Mouse (Mus musculus): ENCODE data around the gene Npat.
A peak's percentile ranks its signal among the peaks of the same experiment; 100 is the strongest.

Gene Npat

DNA sequence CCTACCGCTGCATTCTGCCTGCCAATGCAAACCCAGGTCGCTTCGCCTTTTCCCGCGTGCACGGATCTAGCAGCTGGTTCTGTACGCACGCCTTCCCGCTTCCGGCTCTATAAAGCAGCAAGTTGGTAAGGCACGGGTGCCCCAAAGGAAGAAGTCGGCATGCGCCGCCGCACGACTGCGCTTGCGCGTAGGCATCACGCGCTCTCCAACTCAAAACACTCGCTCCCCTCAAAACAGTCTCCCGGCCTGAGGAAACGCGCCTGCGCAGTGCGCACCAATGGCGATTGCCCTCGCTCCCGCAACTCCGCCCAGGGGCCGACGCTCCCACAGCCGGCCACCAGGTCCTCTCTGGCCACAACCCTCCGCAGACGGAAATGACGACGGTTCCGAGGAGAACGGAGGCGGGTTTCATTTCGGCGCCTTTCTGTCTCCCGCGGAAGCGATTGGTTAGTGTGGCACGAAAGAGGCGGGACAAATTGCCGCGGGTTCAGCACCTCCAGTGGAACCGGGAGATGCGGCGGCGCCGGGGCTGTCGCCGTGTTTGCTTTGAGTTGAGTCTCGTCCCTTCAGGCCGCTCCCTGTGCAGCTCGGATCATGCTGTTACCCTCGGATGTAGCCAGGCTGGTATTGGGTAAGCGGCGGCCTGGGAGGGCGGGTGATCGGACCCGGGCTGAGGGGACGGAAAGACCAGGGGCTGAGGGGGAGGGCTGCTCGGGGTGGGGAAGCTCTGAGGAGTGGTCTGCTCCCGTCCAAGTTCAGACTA is at the start of gene Npat, which contains the start of gene Atm:
Npat (plus strand) TSS at position 490 of the 763 bp plus-strand sequence.
Atm (minus strand) TSS at position 183 of the 763 bp plus-strand sequence.
- DNase-seq (ENCODE audit: low read depth, low spot score): peak; percentile 99

DNA sequence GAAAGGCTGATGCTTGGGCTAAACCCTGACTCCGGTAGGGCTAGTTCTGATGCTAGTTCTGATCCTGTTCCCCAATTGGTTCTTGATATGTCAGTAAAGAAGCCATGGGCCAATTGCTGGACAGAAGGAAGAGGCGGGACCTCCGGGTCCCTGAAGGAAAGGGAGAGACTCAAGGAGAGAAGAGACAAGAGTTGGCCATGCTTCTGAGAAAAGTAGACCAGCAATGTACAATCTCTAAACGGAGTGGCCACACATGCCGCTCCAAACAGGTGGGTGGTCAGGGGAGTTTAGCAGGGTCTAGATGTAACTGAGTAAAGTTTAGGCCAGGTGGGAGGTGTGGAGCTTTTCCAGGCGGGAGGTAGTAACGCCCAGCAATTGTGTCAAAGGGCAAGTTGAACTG is 28.8 kb upstream of the Npat start:
- peak; percentile 93 for DNase-seq (ENCODE audit: low read depth, low spot score)

DNA sequence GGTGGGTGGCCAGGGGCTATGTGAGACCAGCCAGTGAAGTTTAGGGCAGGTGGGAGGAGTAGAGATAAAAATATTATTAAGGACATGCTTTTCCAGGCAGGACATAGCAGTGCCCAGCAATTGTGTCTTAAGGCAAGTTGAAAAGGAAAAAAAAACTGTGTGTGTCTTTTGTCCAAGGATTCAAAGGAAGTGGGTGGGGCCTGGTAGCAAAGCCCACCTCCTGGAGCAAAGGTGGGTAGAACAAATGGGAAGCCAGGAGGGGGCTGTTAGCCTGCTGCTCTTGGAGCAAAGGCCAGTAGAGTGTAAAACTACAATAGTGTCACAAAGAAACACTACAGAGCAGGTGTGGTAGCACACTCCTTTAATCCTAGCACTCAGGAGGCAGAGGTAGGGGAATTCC is 22.8 kb upstream of the Npat start:
- DNase-seq (ENCODE audit: low read depth, low spot score): peak; percentile 72

DNA sequence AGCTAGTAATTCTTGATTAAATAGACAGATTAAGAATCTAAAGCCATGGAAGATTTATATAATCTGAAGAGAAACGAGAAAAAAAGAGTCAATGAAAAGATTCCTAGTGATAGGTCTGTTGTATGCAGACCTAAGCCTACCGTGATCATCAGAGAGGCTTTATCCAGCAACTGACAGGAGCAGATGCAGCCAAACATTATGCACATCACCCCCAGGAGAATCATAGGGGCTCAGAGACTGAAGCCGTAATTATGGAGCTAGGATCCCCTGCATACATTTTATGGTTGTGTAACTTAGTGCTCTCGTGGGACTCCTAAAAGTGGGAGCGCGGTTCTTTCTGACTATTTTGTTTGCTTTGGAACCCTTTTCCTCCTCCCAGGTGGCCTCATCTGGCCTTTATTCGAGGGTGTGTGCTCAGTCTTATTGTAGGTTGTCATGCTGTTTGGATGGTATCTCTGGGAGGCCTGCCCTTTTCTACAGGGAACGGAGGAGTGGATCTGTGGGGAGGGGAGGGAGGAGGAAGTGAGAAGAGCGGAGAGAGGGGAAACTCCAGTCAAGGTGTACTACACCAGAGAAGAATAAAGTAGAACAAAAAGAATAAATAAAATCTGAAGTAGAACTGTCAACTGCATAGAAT is 19.4 kb upstream of the Npat start:
- DNase-seq (ENCODE audit: low read depth, low spot score): peak; percentile 9

DNA sequence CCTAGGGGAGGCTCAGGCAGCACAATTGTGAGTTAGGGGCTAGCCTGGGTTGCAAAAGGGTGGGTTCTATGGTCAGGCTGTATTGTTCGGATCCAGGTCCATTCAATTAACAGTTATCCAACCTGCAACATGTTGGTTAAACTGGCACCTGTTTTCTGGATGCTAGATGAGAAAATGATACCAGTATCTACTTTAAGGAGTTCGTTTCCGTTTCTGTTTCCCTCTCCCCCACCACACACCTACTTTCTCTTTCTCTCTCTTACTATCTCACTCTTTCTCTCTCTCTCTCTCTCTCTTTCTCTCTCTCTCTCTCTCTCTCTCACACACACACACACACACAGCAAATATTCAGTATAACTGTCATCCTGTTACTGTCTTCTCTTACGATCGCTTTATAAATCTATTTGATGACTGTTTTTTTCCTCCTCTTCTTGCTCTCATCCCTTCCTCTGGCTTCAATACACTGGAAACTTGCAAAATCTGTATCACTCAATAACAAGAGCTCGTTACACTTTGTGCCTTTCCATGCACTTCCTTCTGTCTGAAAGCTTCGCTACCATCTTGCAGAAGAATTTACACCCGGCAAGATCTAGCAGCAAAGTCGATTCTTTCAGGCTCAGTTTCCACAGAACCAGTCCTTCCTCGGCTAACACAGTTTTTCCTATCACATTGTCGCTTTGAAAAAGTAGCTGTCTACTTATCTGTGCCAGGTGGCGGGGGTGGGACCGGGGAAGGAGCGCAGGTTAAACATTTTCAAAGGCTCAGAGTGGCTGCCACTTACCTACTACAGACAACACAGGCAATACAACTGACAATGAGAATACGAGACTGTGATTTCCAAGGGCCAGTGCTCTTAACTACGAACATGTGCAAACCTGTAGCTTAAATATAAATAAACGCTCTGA is 1.2 kb upstream of the Npat start:
- peak; percentile 19 for DNase-seq (ENCODE audit: low read depth, low spot score)

DNA sequence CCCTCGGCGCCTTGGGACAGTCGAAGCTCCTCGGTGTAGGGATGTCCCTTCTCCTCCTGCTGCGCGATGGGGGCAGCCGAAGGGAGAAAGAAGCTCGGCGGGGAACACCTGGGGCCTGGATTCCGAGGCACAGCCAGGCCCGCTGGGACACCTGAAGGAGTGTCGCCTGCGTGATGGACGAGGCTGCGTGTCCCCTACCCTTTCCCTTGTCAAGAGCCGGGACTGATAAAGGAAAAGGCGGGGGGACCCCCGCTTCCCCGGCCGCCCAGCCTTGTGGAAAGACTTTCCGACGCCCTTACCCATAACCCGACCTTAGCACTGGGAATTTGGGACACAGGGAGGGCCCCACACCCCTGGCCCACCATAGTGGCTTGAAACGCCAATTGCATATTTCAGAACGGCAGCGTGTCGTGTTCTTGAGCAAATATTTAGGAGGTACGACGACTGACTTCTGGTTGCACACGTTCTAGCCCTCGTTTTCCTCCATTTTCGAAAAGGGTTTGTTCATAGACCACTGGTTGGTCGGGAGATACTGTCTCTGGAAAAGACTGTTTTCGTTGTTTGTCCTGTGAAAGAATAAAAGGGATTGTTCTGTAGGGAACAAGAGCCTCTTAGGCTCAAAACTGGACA is 604 bp downstream of the Npat start:
- DNase-seq (ENCODE audit: low read depth, low spot score): peak; percentile 49

DNA sequence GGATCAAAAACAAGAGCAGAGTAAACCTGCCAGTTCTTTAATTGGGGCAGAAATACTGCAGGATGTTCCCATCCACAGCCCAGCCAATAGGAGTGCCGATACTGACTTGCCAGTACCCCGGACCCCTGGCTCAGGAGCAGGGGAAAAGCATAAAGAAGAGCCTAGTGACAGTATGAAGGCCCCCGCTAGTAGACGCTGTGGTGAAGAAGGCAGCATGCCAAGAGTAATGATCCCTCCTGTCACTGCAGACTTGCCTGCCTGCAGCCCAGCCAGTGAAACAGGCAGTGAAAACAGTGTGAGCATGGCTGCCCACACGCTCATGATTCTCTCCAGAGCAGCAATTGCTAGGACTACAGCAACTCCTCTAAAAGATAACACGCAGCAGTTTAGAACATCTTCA is 33.8 kb downstream of the Npat start:
- DNase-seq (ENCODE audit: low read depth, low spot score): peak; percentile 78

DNA sequence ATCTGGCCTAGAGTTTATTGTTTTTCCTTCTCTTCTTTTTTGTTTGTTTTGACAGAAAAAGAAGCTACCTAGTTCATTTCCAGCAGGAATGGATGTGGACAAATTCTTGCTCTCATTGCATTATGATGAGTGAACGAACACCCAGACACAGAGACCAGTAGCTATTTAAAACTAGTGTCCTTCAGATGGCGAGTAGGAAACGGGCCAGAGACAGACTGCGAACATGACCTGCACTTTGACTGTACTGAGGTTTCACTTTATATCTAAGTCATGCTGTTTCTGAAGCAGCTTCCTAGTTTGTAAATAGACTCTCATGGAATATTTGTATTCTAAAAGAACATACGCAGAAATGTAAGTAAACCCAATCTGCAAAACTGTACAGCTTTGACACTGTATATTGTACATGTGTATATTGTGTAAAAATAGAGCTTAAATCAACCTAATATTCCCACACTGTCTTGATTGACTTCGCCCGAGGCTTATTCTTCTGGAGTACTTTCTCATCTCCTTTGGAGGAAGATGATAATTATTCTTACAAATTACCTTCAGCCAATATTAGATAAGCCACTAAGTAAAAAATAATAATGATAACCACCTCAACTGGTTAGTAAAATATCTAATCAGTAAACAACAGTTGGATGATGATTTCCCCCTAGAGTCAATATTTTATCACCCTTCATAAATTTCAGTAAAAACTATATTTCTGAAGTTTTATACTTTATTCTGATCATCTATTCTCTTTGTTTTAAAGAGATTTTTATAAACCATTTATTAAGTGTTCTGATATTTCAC is 35.9 kb downstream of the Npat start:
- DNase-seq (ENCODE audit: low read depth, low spot score): no peak

DNA sequence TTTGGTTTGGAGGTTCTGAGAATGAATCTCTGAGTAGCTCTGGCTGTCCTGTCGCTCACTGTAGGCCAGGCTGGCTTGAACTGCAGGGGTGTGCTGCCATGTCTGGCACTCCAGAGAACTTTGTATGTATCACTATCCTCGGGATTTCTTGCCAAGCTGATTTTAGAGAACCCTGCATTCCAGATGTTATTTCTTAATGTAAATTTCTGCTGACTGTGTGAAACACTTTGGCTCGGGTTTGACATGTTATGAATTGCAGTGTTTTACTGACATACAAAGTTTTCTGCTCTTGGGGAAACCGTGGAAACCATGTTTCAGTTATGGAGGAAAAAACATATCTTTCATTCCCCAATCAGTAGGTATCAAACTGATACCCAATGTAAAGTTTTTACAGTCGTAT is 38.9 kb downstream of the Npat start:
- DNase-seq (ENCODE audit: low read depth, low spot score): no peak

DNA sequence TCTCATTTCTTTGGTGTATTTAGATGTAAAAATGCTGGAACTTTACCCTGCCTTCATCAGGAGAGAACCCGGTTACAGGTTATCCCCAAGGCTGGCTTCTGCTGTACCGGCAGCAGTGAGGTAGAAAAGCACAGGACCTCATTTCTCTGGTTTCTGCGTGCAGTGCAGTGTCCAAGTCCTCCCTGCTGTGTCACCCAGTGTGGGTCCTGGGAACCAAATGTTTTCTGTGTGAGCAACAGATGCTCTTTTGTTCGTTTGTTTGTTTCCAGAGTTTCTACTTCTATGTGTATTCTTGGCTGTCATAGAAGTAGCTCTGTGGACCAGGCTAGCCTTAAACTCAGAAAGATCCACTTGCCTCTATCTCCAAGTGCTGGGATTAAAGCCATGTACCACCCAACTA is 45.0 kb downstream of the Npat start:
- peak; percentile 21 for DNase-seq (ENCODE audit: low read depth, low spot score)

DNA sequence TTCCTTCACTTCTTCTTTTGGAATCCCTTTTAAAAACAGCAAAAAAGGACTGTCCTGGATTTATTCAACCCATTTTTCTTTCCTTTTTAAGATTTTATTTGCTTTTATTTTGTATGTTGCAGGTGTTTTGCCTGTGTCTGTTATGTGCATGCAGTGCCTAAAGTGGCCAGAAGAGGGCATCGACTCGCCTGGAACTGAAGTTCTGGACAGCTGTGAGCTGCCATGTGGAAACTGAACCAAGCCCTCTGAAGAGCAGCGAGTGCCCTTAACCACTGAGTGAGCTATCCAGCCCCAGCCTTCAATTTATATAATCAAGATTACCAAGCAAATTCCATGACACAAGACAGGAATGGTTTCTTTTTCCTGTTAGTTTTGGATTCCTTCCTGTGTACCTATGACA is 57.9 kb downstream of the Npat start:
- DNase-seq (ENCODE audit: low read depth, low spot score): peak; percentile 80

DNA sequence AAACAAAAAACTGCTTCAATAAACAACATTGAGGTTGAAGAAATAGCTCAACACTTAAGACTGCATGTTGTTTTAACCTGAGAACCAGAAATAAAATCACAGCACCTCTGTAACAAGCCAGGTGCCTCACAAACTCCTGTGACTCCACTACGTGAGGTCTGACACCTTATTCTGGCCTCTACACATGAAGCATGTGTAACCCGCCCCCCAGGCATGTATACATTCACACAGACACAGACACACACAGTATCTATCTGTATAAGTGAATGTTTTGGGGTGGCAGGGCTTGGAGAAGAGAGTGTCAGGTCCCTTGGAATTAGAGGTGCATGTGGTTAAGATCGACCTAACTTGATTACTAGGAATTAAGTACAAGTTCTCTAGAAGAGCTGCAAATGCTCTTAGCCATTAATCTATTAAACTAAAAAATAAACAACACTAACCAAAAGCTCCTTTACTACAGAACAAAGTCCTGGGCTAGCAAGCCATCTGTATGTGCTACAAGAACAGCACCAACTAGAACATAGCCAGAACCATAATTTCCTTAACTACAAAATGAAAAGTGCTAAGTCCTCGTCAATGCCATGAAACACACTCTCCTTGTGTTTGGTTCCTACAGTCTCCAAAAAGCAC is 60.2 kb downstream of the Npat start:
- no peak for DNase-seq (ENCODE audit: low read depth, low spot score)

DNA sequence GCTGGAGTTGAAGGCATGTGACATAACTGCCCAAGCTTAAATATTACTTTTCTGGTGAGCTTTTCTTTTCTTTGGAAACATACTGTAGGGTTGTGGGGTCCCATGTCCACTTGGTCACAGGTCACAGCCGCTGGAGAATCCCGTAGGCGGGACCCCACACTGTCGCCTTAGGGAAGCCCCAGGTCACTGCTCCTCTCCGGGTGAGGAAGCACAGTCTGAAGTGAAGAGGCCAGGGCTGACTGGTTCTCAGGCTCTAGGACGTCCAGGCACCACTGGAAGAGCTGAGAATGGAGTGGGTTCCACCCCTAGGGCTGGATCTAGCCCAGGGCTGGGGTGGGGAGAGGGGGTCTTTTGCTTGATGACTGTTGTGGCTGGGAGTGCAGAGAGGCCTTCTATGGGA is 61.8 kb downstream of the Npat start:
- DNase-seq (ENCODE audit: low read depth, low spot score): no peak

DNA sequence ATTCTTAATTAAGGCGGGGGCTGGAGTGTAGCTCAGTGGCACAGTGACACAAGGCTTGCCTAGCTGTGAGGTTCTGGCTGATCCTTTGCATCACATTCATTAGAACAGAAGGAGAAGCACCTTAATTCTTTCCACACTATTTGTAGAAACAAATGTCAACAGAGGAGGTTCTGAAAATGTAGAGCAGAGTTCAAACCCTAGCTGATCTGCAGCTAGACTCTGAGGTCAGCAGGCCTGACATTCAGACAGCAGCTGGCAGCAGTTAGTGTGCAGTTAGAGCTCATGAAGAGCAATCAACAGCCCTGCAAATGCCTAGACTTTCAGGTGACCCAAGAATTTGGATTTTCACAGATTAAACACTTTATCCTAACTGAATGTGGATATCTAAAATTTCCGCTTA is 64.7 kb downstream of the Npat start:
- no peak for DNase-seq (ENCODE audit: low read depth, low spot score)

DNA sequence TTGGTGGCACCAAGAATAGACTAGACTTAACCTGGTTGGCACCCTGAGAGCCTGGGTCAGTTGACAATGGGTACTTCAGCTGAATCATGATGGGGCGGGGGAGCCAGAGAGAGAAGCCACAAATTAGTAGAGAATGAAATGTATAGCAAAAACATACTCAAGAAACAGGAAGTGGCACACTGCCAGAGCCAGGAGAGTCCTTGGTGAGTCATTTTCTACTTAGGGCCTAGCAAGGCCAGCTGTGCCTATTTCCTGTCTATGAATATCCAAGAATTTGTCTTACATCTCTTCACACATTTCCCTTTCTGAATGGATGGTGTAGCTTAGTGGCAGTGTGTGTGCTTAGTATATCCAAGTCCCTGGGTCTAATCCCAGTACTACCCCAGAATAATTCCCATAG is 66.5 kb downstream of the Npat start:
- DNase-seq (ENCODE audit: low read depth, low spot score): no peak

DNA sequence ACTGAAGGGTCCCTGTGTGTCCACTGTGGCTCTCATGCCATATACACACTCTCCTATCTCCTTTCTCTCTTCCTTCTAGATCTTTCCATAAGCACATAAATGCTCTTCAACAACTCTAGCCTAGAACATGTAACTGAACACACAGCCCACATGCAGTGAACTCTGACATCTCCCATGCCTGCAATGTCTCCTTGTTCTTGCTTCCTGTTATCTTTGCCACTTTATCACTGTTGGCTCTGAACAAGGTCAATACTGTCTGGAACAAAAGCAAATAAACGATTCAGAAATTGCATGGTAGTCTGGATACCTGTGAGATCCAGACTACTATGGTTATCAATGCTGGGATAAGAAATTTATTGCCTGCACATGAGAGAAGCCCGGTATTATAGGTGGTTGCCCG is 67.0 kb downstream of the Npat start:
- no peak for DNase-seq (ENCODE audit: low read depth, low spot score)

DNA sequence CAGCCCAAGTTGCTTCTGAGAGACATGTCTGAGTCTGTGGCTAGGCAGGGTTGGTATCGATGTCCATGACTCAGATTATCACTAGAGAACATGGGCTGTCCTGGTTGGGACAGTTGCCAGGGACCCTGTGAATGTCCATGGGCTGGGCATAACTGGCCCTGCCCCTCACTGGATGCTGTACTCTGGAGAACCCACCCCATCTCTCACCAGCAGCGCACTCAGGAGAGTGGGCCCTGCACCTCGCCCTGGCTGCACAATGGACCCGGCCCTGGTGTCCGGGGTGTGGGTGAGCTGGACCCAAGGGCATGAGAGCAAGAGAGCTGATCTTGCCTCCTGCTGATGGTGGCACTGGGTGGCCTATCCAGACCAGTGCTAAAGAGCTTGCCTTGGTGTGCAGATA is 68.1 kb downstream of the Npat start:
- DNase-seq (ENCODE audit: low read depth, low spot score): no peak

DNA sequence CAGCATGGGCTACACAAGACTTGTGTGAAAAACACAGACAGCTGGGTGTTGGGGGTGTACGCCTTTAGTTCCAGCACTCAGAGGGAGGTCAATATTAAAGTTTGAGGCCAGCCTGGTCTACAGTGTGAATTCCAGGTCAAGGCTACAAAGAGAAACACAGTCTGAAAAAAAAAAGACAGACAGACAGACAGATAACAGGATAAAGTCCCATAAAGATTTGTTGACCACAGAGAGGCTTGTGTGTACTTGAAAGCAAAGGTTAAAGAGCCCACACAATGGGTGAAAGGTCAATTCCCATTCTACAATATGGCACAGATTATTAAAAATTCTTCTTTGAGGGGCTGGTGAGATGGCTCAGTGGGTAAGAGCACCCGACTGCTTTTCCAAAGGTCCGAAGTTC is 70.3 kb downstream of the Npat start:
- DNase-seq (ENCODE audit: low read depth, low spot score): no peak

DNA sequence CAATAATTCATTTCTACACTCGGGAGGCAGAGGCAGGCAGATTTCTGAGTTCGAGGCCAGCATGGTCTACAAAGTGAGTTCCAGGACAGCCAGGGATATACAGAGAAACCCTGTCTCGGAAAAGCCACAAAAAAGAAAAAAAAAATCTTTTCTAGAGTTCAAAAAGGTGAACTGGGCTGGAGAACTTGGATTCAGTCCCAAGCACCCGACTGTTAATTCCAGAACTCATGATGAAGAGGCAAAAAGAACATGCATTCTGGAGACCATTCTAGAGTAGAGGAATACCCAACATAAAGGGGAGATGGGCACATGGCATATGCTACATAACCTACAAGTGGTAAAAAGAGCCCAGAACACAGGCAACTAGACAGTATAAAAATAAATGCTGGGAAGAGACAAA is 71.0 kb downstream of the Npat start:
- no peak for DNase-seq (ENCODE audit: low read depth, low spot score)

DNA sequence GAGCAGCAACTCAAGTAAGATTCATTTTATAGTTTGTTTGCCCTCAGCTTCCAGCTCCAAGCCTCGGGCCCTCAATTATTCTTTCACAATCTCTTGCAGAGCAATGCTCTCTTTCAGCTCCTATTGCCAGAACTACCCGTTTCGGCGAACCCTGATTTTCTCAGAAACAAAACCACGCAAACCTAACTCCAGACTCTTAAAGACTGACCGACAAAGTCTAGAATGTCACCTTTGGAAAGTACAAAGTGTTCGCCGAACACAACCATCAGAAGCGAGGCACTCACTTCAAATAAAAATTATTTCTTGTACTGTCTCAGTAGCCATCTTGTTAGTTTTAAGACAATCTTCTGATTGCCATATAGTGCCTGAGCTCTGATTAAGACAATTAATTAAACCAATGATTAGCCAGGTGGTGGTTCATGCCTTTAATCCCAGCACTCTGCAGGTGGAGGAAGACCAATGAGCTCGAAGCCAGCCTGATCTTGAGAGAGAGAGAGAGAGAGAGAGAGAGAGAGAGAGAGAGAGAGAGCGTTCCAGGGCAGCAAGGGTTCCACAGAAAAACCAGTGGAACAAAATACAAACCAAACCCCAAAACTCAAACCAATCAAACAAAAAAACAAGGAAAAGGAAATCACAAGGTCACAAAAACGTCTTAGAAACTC is 72.6 kb downstream of the Npat start:
- DNase-seq (ENCODE audit: low read depth, low spot score): no peak
